Comparison of ENCODE assay signal across 9 mouse cellular contexts in genomic region chr15:87597149-87597548, GRCm38 (mm10). TPM values are rescaled to one million over a fixed set of nuclear protein-coding genes. Genes with fewer than 3 reads are reported as not detected.
DNase-seq lines count a peak whose midpoint lies in the region; ATAC-seq and TF ChIP-seq lines count a peak whose summit lies in the region.
"Had no signal": no experiment of that assay in that cellular context is flagged by ENCODE, and none has a peak within 500 bp of the region (broad histone marks: within the 10 kb centered on the region; RNA-seq: fewer than 3 reads in every experiment).

No protein-coding gene starts in this region.

- peaks cover 11% of the 10 kb centered on the region for H3K4me1 ChIP-seq in forebrain, embryonic 16.5 days (replicated peaks; ENCODE audit: control insufficient read depth, insufficient read depth, low read length)
- H3K4me1 ChIP-seq in forebrain, embryonic 15.5 days, result peaks cover 14% of the 10 kb centered on the region
- H3K4me1 ChIP-seq: stomach, embryonic 15.5 days had no signal

- no peak for TF ChIP-seq CTCF in C2C12 (IDR thresholded peaks at IDR 0.05; ENCODE audit: control insufficient read depth, insufficient read depth, insufficient read length)

- H3K4me2 ChIP-seq in forebrain, embryonic 16.5 days (ENCODE audit: low read length), result no peak overlapping the region
- H3K4me2 ChIP-seq in forebrain, embryonic 15.5 days (replicated peaks), result no peak overlapping the region
- H3K4me2 ChIP-seq: stomach, embryonic 15.5 days had no signal

- H3K27me3 ChIP-seq in forebrain, embryonic 16.5 days (replicated peaks; ENCODE audit: control insufficient read depth, insufficient read depth, low read length), result no peaks in the 10 kb centered on the region
- no peaks in the 10 kb centered on the region for H3K27me3 ChIP-seq in forebrain, embryonic 15.5 days
- H3K27me3 ChIP-seq in C2C12 (ENCODE audit: control insufficient read depth, insufficient read depth, insufficient read length), result no peaks in the 10 kb centered on the region
- H3K27me3 ChIP-seq: stomach, embryonic 15.5 days had no signal

- H3K9me3 ChIP-seq in forebrain, embryonic 16.5 days (ENCODE audit: control insufficient read depth, low read length), result no peaks in the 10 kb centered on the region
- no peaks in the 10 kb centered on the region for H3K9me3 ChIP-seq in forebrain, embryonic 15.5 days
- H3K9me3 ChIP-seq: stomach, embryonic 15.5 days had no signal

- no peak overlapping the region for H3K9ac ChIP-seq in forebrain, embryonic 16.5 days (replicated peaks; ENCODE audit: low read depth, low read length)
- no peak overlapping the region for H3K9ac ChIP-seq in forebrain, embryonic 15.5 days (replicated peaks)
- H3K9ac ChIP-seq: stomach, embryonic 15.5 days had no signal

- no peaks in the 10 kb centered on the region for H3K36me3 ChIP-seq in forebrain, embryonic 16.5 days (ENCODE audit: control insufficient read depth, insufficient read depth)
- no peaks in the 10 kb centered on the region for H3K36me3 ChIP-seq in forebrain, embryonic 15.5 days
- no peaks in the 10 kb centered on the region for H3K36me3 ChIP-seq in C2C12 (ENCODE audit: control insufficient read depth, insufficient read depth)
- H3K36me3 ChIP-seq: stomach, embryonic 15.5 days had no signal

- no peaks in the 10 kb centered on the region for H3K79me2 ChIP-seq in C2C12 (ENCODE audit: control insufficient read depth, insufficient read depth)

- H3K27ac ChIP-seq in forebrain, embryonic 16.5 days (ENCODE audit: low read length), result no peak overlapping the region
- no peak overlapping the region for H3K27ac ChIP-seq in forebrain, embryonic 15.5 days (replicated peaks)
- H3K27ac ChIP-seq: stomach, embryonic 15.5 days had no signal

- ATAC-seq in forebrain, embryonic 16.5 days, result 0 out of 2 replicates have a peak, but pooled peaks have one; percentile 4
- ATAC-seq in forebrain, embryonic 15.5 days (replicated peaks), result no peak

- H3ac ChIP-seq in C2C12 (ENCODE audit: control insufficient read depth, insufficient read length, low read depth), result no peak overlapping the region

- no peak overlapping the region for H3K4me3 ChIP-seq in forebrain, embryonic 16.5 days (replicated peaks; ENCODE audit: low read length)
- no peak overlapping the region for H3K4me3 ChIP-seq in forebrain, embryonic 15.5 days
- H3K4me3 ChIP-seq in C2C12 (ENCODE audit: insufficient read depth, poor library complexity, severe bottlenecking), result no peak overlapping the region
- H3K4me3 ChIP-seq: stomach, embryonic 15.5 days had no signal

- peak; percentile 63 to 78 for DNase-seq in cerebellum, postnatal 25 days
- DNase-seq in left cerebral cortex, adult 9 months (ENCODE audit: low spot score in 2 of 2), result peak; percentile 73 to 74
- DNase-seq in spleen, adult 18-20 months, result no peak
- DNase-seq in embryo, embryonic 11 days, result no peak
- no peak for DNase-seq in spleen, adult 12 weeks (ENCODE audit: low spot score)

- WGBS in forebrain, embryonic 16.5 days, result 31% methylated on average over 4 of the region's 4 CpGs
- WGBS in forebrain, embryonic 15.5 days, result 26% methylated on average over 4 of the region's 4 CpGs

- no peaks in the 10 kb centered on the region for H3K79me3 ChIP-seq in C2C12 (ENCODE audit: low read depth)

TF ChIP-seq in C2C12, 6 proteins besides CTCF, POLR2A, EP300 and RAD21:
- TF ChIP-seq MYOD1 (IDR thresholded peaks at IDR 0.05; ENCODE audit: control insufficient read depth, insufficient read length, low read depth) (no peak), MAX (IDR thresholded peaks at IDR 0.05) (no peak), FOSL1 (IDR thresholded peaks at IDR 0.05; ENCODE audit: insufficient read depth, low read length, poor library complexity, severe bottlenecking) (peak; percentile 52), CEBPB (IDR thresholded peaks at IDR 0.05; ENCODE audit: low read depth) (peak; percentile 59), USF1 (IDR thresholded peaks at IDR 0.05; ENCODE audit: low read depth) (peak; percentile 75)

RNA-seq across cellular contexts. Expression of gene Fam19a5, which starts 53.0 kb away (rescaled TPM):
- 15.0 and 18.7 TPM in 2 replicates for polyA plus RNA-seq in forebrain, embryonic 16.5 days (2015; fragmentation: Nextera tagmentation; extraction: Ambion mirVana)
- polyA plus RNA-seq in forebrain, embryonic 15.5 days (2015; fragmentation: Nextera tagmentation; extraction: Ambion mirVana), result 17.6 and 18.0 TPM in 2 replicates
- polyA plus RNA-seq in C2C12 (2012; fragmentation: generic; extraction: Trizol), result 50.0 TPM

Comparison
In these comparisons a context has a peak if more than half of its experiments do, and no peak if none do; other contexts are left out.
1. DNase-seq: peak in cerebellum, postnatal 25 days (2 of 2) and left cerebral cortex, adult 9 months (2 of 2); none in spleen, adult 18-20 months (0 of 2), embryo, embryonic 11 days (single experiment) and spleen, adult 12 weeks (single experiment).